Mouse (Mus musculus) heart, embryonic 13.5 days (tissue): ENCODE results near the gene Mtus2. TPM values are rescaled to one million over a fixed set of nuclear protein-coding genes. Genes with fewer than 3 reads are reported as not detected.
"Not testable (repeated sequence)": the region's sequence is repeated elsewhere in the genome, so short reads cannot be mapped to it uniquely, and the experiment has no call there.

Experiments used
- ATAC-seq: fragments of 200-750 bp; cut with Nextera tagmentation; 2 replicates; pipeline ENCODE4 v1.8.0; 2017; ENCODE audit warnings: moderate TSS enrichment; ENCODE audit not compliant: insufficient number of reproducible peaks, low FRiP score, low TSS enrichment; ENCODE audit errors: extremely low read depth
- H3K27ac ChIP-seq: fragments of 300-500 bp; sonication (generic); replicated peaks from 2 replicates; pipeline ENCODE4 v1.5.1; 2015; ENCODE audit warnings: moderate library complexity, mild to moderate bottlenecking, inconsistent platforms
- H3K27me3 ChIP-seq: fragments of 300-500 bp; sonication (generic); replicated peaks from 2 replicates; pipeline ENCODE4 v1.6.1; 2015; ENCODE audit warnings: mild to moderate bottlenecking, inconsistent platforms
- H3K36me3 ChIP-seq: fragments of 300-500 bp; sonication (generic); 2 replicates; pipeline ENCODE4 v1.6.1; 2015; ENCODE audit warnings: mild to moderate bottlenecking, inconsistent platforms
- H3K4me1 ChIP-seq: fragments of 300-500 bp; sonication (generic); 2 replicates; pipeline ENCODE4 v1.6.1; 2015; ENCODE audit warnings: inconsistent platforms
- H3K4me2 ChIP-seq: fragments of 300-500 bp; sonication (generic); 2 replicates; pipeline ENCODE4 v1.6.1; 2015; ENCODE audit warnings: inconsistent platforms, mild to moderate bottlenecking, moderate library complexity
- H3K4me3 ChIP-seq: fragments of 300-500 bp; sonication (generic); 2 replicates; pipeline ENCODE4 v1.5.1; 2015; ENCODE audit warnings: moderate library complexity, mild to moderate bottlenecking, inconsistent platforms
- H3K9ac ChIP-seq: fragments of 300-500 bp; sonication (generic); 2 replicates; pipeline ENCODE4 v1.6.1; 2015; ENCODE audit warnings: inconsistent platforms, mild to moderate bottlenecking, moderate library complexity
- H3K9me3 ChIP-seq: fragments of 300-500 bp; sonication (generic); 2 replicates; pipeline ENCODE4 v1.6.1; 2016; ENCODE audit warnings: inconsistent platforms
- WGBS: fragments of 180-500 bp; shearing (Covaris S2); methylation state at CpG from one replicate; pipeline ENCODE4 v1.1.7; 2015; ENCODE audit warnings: mixed read lengths; 5-methylcytosine and 5-hydroxymethylcytosine counted together
- polyA plus RNA-seq: library from polyadenylated mRNA; unstranded; fragments of >200 nt; fragmentation: Nextera tagmentation; extraction: Ambion mirVana; gene quantifications from 2 replicates; pipeline ENCODE4 v1.2.1, GENCODE M21; 2015

Gene Mtus2
- polyA plus RNA-seq, 1 experiment from 2014 or later = 102 TPM

GRCm38 (mm10) chr5:148160529-148161154 is 203.5 kb downstream of the Mtus2 start:
- Histone ChIP-seq H3K9ac (no peak overlapping the region), H3K36me3 (no peaks in the 10 kb centered on the region), H3K27ac (no peak overlapping the region), H3K4me2 (no peak overlapping the region), H3K4me3 (no peak overlapping the region), H3K4me1 (no peaks in the 10 kb centered on the region), H3K27me3 (no peaks in the 10 kb centered on the region), H3K9me3 (no peaks in the 10 kb centered on the region)
- WGBS = 89% methylated on average over 17 of the region's 17 CpGs
- no peak for ATAC-seq

- no peak overlapping the region for H3K9ac ChIP-seq
- H3K27me3 ChIP-seq = no peaks in the 10 kb centered on the region
- WGBS = 52% methylated on average over 1 of the region's 1 CpGs
- no peaks in the 10 kb centered on the region for H3K36me3 ChIP-seq
- no peak overlapping the region for H3K4me2 ChIP-seq
- no peak for ATAC-seq
- H3K4me3 ChIP-seq = no peak overlapping the region
- no peak overlapping the region for H3K27ac ChIP-seq
- no peaks in the 10 kb centered on the region for H3K4me1 ChIP-seq
- no peaks in the 10 kb centered on the region for H3K9me3 ChIP-seq
Observed at GRCm38 (mm10) chr5:148165111-148165510, 208.0 kb downstream of the Mtus2 start.

DNA sequence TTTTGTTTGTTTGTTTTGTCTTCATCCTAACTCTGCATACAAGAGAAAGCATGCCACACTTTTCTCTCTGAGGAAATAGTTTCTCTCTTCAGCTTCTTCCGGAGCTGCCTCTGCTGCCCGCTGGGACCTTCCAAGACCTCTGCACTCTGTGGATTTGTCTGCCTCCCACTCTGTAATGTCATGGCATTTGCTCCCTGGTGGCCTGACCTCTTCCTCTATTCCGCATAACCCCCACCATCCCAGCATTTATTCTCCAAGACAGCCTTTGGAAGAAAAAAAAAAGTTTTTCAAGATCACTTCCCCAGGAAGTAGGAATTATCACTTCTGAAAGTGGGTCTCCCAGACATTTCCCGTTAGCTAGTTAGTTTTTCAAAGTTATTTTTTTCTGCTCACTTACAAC is 218.0 kb downstream of the Mtus2 start:
- Histone ChIP-seq H3K4me3 (no peak overlapping the region), H3K4me2 (no peak overlapping the region), H3K27ac (no peak overlapping the region), H3K9me3 (peaks cover 17% of the 10 kb centered on the region), H3K4me1 (no peaks in the 10 kb centered on the region), H3K36me3 (no peaks in the 10 kb centered on the region), H3K27me3 (no peaks in the 10 kb centered on the region), H3K9ac (no peak overlapping the region)
- WGBS = 54% methylated on average over 4 of the region's 4 CpGs
- no peak for ATAC-seq

GRCm38 (mm10) chr5:148175742-148176426 is 218.8 kb downstream of the Mtus2 start:
- Histone ChIP-seq H3K27me3 (no peaks in the 10 kb centered on the region), H3K9ac (no peak overlapping the region), H3K4me1 (0 out of 2 replicates have a peak, but pooled peaks cover 7% of the 10 kb centered on the region), H3K4me2 (no peak overlapping the region), H3K9me3 (peaks cover 17% of the 10 kb centered on the region), H3K4me3 (no peak overlapping the region), H3K36me3 (no peaks in the 10 kb centered on the region), H3K27ac (no peak overlapping the region)
- 66% methylated on average over 4 of the region's 4 CpGs for WGBS
- no peak for ATAC-seq

GRCm38 (mm10) chr5:148176539-148176938 is 219.4 kb downstream of the Mtus2 start:
- not testable (repeated sequence) for ATAC-seq, H3K27ac ChIP-seq, H3K9ac ChIP-seq

GRCm38 (mm10) chr5:148179231-148179630 is 222.1 kb downstream of the Mtus2 start:
- Histone ChIP-seq H3K9ac (no peak overlapping the region), H3K4me1 (peaks cover 17% of the 10 kb centered on the region; the same call in 1 of the 2 replicates), H3K4me2 (no peak overlapping the region), H3K27me3 (no peaks in the 10 kb centered on the region), H3K27ac (no peak overlapping the region), H3K4me3 (no peak overlapping the region), H3K9me3 (peaks cover 17% of the 10 kb centered on the region), H3K36me3 (no peaks in the 10 kb centered on the region)
- ATAC-seq = no peak
- 63% methylated on average over 7 of the region's 7 CpGs for WGBS

More at GRCm38 (mm10) chr5:148176539-148176938, 219.4 kb downstream of the Mtus2 start:
- not testable (repeated sequence) for H3K36me3 ChIP-seq, H3K27me3 ChIP-seq, H3K4me2 ChIP-seq, H3K4me3 ChIP-seq
- Histone ChIP-seq H3K4me1 (0 out of 2 replicates have a peak, but pooled peaks cover 12% of the 10 kb centered on the region), H3K9me3 (peaks cover 17% of the 10 kb centered on the region)
- WGBS = 71% methylated on average over 8 of the region's 8 CpGs

- no peak overlapping the region for H3K9ac ChIP-seq
- ATAC-seq = no peak
- no peaks in the 10 kb centered on the region for H3K36me3 ChIP-seq
- H3K4me2 ChIP-seq = peak overlapping the region; percentile 33
- no peak overlapping the region for H3K27ac ChIP-seq
- H3K27me3 ChIP-seq = no peaks in the 10 kb centered on the region
- peaks cover 24% of the 10 kb centered on the region for H3K9me3 ChIP-seq
- no peak overlapping the region for H3K4me3 ChIP-seq
- peaks cover 17% of the 10 kb centered on the region; the same call in 1 of the 2 replicates for H3K4me1 ChIP-seq
- 20% methylated on average over 13 of the region's 13 CpGs for WGBS
Observed at GRCm38 (mm10) chr5:148180590-148181307, 223.6 kb downstream of the Mtus2 start.

GRCm38 (mm10) chr5:148181308-148181630 is 224.1 kb downstream of the Mtus2 start:
- WGBS = 36% methylated on average over 4 of the region's 4 CpGs
- Histone ChIP-seq H3K4me3 (no peak overlapping the region), H3K27ac (no peak overlapping the region), H3K27me3 (no peaks in the 10 kb centered on the region), H3K9me3 (peaks cover 25% of the 10 kb centered on the region), H3K36me3 (no peaks in the 10 kb centered on the region), H3K9ac (no peak overlapping the region), H3K4me2 (no peak overlapping the region), H3K4me1 (peaks cover 17% of the 10 kb centered on the region; the same call in 1 of the 2 replicates)
- ATAC-seq = no peak

DNA sequence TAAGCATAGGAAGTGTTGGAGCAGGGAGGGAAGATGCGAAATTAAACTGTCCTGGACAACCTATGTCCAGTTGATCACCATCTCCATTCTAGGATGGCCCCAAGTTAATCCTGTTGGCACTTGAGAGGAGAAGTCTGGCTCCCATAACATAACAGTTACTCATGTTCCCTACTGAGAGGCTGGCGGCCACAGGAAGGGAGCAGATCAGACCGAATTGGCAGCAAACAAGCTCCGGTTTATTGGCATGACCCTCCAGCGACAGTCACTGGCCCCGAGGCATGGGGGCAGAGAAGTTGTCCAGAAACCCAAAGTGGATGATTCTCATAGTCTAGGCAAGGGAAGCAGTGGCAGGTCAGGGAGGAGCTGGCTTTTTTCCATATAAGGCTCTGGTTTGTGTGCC is 224.8 kb downstream of the Mtus2 start:
- no peaks in the 10 kb centered on the region for H3K36me3 ChIP-seq
- H3K4me3 ChIP-seq = no peak overlapping the region
- no peak for ATAC-seq
- H3K4me2 ChIP-seq = no peak overlapping the region
- no peak overlapping the region for H3K27ac ChIP-seq
- peaks cover 17% of the 10 kb centered on the region; the same call in 1 of the 2 replicates for H3K4me1 ChIP-seq
- WGBS = 62% methylated on average over 6 of the region's 6 CpGs
- H3K9ac ChIP-seq = no peak overlapping the region
- H3K9me3 ChIP-seq = peaks cover 21% of the 10 kb centered on the region
- H3K27me3 ChIP-seq = no peaks in the 10 kb centered on the region

DNA sequence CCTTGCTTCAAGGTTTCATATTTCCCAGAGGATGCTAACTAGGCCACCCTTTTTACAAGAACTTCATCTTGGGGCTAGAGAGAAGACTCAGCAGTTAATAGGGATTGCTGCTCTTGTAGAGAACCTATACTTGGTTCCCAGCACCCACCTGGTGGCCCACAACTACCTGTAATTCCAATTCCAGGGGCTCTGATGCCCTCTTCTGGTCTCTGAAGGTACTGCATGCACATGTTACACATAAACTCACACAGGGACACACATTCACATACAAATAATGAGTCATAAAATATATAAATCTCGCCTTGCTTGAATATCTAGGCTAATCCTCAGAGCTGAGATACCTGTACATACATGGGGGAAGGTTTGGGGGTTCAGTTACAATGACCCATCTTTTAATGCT is 228.8 kb downstream of the Mtus2 start:
- H3K4me3 ChIP-seq = no peak overlapping the region
- no peak for ATAC-seq
- 40% methylated on average over 1 of the region's 1 CpGs for WGBS

GRCm38 (mm10) chr5:148191416-148191815 is 234.3 kb downstream of the Mtus2 start:
- Histone ChIP-seq H3K4me1 (no peaks in the 10 kb centered on the region), H3K4me3 (no peak overlapping the region), H3K4me2 (no peak overlapping the region), H3K9ac (no peak overlapping the region), H3K27me3 (no peaks in the 10 kb centered on the region), H3K27ac (no peak overlapping the region), H3K36me3 (no peaks in the 10 kb centered on the region), H3K9me3 (no peaks in the 10 kb centered on the region)
- ATAC-seq = no peak
- WGBS = 21% methylated on average over 4 of the region's 4 CpGs

More for the DNA sequence above, 228.8 kb downstream of the Mtus2 start:
- Histone ChIP-seq H3K4me1 (peaks cover 10% of the 10 kb centered on the region; the same call in 1 of the 2 replicates), H3K9ac (no peak overlapping the region), H3K4me2 (no peak overlapping the region), H3K9me3 (peaks cover 11% of the 10 kb centered on the region), H3K27me3 (no peaks in the 10 kb centered on the region), H3K27ac (no peak overlapping the region), H3K36me3 (no peaks in the 10 kb centered on the region)
